Mouse (Mus musculus) large intestine, adult 2 months (tissue): ENCODE results near the gene Rab11fip2. TPM values are rescaled to one million over a fixed set of nuclear protein-coding genes. Genes with fewer than 3 reads are reported as not detected.

Experiments
- DNase-seq: peaks from one replicate; pipeline ENCODE4 v3.0.0-alpha.2; 2012; ENCODE audit warnings: low read depth, low spot score
- WGBS: fragments of 180-500 bp; shearing (Covaris S2); methylation state at CpG from one replicate; pipeline ENCODE4 v1.1.7; 2018; 5-methylcytosine and 5-hydroxymethylcytosine counted together
- polyA plus RNA-seq: library from polyadenylated mRNA; depleted of rRNA; stranded (reverse); fragments of >200 nt; gene quantifications from 2 replicates; pipeline ENCODE4 v1.2.3, GENCODE M21; 2012

The Rab11fip2 gene
- polyA plus RNA-seq, 1 experiment, result 0.94 TPM

- no peak for DNase-seq
- 86% methylated on average over 9 of the region's 9 CpGs for WGBS
These were observed 76.8 kb downstream of the Rab11fip2 start for GRCm38 (mm10) chr19:59866666-59867065.

- no peak for DNase-seq
These were observed 81.0 kb downstream of the Rab11fip2 start for GRCm38 (mm10) chr19:59862423-59862822.

- 68% methylated on average over 3 of the region's 3 CpGs for WGBS
- no peak for DNase-seq
These were observed 82.7 kb downstream of the Rab11fip2 start for GRCm38 (mm10) chr19:59860799-59861198.

- WGBS, result 68% methylated on average over 3 of the region's 3 CpGs
- no peak for DNase-seq
These were observed 90.4 kb downstream of the Rab11fip2 start for GRCm38 (mm10) chr19:59853061-59853460.
